Mouse (Mus musculus) right cerebral cortex, postnatal 36 days (tissue): ENCODE data around the gene Rdh8.

Source experiments
- DNase-seq, 2 experiments: peaks; one replicate each; pipeline ENCODE4 v3.0.0; 2022; ENCODE audit warnings: low spot score in 2 of 2, mixed read lengths in 1 of 2

Gene Rdh8

DNA sequence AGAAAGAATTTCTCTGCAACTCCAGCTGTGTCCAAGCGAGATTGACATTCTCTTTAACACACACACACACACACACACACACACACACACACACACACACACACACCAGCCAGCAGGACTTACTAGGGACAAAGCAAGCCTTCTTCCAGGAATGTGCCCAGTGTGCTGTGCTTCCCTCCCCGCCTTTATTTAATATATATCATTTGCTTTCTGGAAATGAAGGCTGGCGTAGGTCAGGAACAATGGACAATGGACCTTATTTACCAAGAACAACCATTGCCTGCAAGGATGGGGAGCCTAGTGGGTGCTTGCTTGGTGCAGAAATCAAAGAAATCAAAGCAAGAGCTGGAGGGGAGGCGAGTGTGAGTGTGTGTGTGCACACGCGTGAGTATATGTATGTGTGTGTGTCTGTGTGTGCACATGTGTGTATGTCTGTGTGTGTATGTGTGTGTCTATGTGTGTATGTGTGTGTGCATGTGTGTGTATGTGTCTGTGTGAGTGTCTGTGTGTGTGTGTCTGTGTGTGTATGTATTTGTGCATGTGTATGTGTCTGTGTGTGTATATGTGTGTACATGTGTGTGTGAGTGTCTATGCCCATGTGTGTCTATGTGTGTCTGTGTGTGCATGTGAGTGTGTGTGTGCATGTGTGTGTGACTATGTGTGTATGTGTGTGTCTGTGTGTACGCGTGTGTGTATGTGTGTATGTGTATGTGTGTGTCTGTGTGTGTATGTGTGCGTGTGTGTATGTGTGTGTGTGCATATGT, 19.1 kb downstream of the Rdh8 start:
- DNase-seq = no peak

DNA sequence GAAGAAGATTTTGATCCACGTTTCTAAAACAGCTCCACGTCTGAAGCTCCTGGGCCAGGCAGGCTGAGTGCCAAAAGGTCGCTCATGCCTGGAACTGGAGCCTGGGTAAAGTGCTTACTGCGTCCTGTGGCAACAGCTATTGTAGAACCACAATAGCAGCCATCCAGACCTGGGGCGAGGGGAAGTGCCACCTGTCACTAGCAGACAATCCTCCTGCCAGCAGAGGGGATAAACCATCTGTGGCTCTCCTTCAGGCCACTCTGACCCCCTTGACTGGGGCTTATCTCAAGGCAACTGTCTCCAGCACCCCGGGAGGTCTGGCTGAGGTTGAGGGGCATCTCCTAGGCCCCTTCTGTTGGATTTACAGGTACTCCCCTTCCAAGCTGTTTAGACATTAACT, 20.6 kb downstream of the Rdh8 start:
- DNase-seq = no peak

DNA sequence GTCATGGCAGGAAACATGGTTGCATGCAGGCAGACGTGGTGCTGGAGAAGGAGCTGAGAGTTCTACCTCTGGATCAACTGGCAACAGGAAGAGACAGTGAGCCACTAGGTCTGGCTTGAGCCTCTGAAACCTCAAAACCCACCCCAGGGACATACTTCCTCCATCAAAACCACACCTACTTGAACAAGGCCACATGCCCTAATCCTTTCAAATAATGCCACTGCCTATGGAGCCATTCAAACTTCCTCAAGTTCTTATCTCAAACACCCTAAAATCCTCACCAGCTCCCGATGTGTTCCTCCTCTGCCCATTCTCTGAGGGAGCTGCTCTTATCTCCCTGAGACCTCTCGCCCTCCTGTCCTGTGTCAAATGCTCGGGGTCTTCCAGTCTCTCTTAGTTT, 23.9 kb downstream of the Rdh8 start:
- DNase-seq = no peak

DNA sequence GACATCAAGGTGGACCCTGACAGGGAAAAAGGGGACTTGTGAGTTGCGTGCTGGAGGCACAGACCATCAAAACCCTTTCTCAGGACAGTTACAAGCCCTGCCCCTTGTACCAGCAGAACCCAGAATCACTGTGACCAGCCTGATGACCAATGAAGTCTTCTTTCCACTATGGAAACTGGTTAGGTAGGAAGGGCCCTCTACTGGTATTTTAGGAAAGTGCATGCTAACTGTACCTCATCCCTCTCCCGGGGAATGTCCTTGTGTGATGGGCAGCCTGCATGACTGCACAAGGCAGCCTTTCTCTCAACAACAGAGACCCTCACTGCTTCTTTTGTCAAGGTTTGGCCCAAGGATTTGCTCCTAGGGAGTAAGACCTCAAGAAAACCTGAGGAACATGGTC, 24.4 kb downstream of the Rdh8 start:
- DNase-seq = no peak

DNA sequence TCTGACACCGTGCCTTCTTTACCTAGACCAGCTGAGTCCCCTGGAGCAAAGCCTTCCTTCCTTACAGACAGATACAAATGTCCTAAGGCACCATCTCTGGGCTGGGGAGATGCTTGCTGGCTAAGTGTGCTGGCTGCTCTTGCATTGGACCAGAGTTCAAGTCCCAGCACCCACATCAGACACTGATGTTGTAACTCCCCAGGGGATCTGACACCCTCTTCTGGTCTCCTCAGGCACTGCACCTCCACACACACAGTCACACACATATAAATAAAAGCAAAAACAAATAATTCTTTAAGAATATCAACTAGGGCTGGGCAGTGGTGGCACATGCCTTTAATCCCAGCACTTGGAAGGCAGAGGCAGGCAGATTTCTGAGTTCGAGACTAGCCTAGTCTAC, 31.9 kb downstream of the Rdh8 start:
- no peak for DNase-seq

DNA sequence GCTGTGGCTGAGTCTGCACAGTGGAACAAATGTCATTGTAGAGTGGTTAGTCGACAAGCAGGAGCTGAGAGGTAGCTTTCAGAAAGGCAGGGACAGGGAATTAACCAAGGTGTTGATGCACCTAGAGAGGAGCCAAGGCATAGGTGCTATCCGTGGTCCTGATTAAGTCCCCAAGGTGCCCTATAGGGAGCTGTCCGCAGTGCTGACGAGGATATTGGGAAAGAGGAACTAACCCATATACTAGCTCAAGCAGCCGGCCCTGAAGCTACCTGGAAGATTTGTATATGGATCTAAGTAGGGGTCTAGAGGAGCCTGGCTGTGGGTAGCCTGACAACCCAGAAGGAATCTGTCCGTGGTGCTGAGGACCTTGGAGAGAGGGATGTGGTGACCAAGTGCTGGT, 38.8 kb downstream of the Rdh8 start:
- no peak for DNase-seq

DNA sequence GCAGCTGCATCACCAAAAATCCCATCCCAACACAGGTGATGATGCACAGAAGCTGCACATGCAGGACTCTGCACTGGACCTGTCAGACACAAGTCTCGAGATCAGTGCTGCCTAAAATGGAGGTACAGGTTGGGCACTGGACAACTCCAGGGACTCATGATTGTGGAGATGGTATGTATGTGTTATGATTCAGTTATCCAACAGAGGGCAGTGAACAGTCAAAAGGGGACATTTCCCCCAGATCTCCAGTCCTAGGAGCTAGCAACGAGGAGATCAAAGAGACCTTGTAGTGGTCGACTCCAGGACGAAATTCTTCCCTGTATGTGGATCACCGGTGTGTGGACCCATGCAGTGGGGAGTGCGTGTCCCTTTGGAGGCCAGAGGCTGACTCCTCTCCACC, 41.6 kb downstream of the Rdh8 start:
- no peak for DNase-seq

DNA sequence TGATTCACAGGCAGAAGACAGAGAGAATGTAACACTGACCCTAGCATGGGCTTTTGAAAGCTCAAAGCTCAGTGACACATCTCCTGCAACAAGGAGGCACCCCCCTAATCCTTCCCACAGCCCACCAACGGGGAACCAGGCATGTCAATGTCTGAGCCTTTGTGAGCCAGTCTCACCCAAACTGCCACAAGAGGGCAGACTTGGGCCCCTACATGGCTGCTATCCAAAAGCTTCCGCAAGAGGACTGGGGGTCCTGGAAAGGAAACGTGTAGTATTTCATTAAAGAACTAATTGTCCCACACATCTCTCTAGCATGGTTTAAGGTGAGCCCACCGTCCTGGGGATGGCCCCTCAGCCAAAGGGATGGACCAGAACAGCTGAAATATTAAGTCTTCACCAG, 43.5 kb downstream of the Rdh8 start:
- DNase-seq = no peak

DNA sequence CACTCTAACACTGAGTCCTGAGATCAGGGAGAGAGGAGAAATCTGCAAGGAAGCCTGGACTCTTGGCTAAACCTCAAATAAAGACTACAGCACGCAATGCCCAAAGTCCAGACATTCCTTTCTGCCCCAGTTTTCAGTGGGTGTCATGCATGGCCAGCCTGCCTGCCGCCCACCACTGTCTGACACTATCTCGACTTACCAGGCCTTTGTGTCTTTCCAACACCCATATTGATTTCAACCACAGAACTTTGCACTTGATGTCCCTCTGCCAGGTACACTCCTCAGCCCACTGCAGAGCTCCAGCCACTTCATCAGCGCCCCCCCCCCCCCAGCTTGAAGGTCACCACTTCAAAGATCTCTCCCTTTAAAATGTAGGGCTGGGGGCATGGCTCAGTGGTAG, 43.9 kb downstream of the Rdh8 start:
- DNase-seq = no peak

DNA sequence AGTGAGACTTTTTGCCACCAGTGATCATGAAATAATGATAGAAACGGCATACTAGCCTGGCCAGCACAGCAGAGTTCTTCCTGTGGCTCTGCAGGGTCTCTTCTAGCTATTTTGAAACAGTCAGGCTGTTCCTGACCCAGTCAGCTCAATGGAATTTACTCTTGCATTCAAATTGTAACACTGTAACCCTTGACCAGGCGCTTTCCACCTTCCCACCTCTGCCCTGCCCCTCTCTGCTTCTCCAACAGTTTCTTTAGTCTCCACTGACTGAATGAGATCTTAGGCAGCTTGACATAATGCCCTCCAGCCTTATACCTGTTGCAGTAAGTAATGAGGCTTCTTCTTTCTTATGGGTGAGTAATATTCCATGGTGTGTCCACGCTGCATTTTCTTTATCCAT, 48.6 kb downstream of the Rdh8 start:
- DNase-seq = no peak

DNA sequence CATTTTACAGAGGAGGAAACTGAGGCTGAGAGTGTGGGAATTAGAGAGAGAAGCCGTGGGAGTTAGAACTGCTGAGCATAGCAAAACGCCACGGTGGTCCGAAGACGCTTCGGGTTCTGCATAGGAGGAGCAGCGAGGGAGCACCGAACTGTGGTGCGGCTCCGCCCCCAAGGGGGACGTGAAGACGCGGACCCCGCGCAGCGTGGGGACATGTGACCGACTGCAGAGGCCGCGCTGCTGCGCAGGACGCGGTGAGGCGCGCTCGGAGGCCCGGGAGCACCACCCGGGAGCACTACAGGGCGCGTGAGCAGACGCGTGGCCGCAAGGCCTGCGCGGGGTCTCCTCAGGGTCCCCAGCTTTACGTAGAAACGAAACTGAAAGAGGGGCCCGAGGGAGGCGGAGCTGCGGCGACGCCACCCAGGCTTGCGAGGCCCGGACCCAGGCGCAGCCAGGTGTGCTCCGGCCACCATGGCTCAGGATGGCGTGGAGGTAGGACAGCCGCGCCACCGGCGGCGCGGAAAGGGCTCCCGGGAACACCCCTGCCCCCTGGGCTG, 50.2 kb downstream of the Rdh8 start, which contains the start of gene A230050P20Rik:
TSS of gene A230050P20Rik (plus strand) at position 195 of the 554 bp plus-strand sequence.
- peak; percentile 76 to 81 for DNase-seq

DNA sequence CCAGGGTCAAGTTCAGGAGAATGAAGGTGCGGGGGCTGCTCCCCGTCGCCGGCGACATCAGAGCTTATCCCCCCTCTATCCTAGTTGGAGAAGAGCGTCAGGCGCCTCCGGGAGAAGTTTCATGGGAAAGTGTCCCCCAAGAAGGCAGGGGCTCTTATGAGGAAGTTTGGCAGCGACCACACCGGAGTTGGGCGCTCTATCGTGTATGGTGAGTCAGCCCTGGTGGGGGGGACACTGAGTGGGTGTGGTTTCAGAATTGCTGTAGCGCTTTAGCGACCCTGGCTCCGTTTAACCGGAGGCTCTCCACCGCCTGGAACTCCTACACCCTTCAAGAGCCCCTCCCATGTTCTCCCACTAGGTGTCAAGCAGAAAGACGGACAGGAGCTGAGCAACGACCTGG, 50.9 kb downstream of the Rdh8 start:
- DNase-seq = no peak

DNA sequence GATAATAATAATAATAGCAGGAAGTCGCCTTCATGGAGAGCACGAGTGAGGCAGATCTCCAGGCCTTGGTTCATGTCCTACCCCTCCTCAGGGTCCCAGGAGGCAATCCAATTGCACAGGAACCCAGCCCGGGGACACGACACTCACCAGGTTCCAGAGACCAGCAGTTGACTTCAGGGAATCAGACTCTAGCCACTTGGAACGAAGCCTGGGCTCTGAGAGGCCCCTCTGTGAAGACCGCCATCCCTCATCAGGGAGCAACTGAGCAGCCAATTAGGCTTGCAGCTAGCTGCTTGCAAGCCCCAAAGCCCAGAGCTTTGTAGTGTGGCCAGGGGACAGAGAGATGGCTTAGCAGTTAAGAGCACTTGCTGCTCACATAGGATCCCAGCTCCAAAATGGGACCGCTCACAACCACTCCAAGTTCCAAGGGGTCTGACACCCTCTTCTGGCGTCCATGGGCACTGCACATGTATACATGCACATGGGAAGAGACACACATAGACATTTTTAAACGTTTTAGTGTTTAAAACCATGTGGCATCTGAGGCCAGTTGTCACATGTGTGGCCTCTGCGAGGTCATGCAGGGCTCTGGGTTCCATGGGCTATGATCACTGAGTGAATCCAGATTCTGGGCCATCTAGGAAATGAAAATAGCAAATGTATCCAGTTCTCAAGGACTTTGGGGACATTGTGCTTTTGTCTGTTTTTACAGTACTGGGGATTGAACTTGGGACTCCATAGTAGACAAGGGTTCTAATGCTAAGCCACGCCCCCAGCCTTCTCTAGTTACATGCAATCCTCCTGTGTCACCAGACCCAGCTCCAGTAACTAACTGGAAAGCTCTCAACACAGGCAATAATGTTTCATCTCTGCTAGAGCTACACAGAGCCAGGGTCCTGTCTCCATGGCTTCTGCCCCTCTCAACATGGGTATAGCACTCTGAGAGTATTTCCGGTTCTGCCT, 52.2 kb downstream of the Rdh8 start:
- DNase-seq = no peak

DNA sequence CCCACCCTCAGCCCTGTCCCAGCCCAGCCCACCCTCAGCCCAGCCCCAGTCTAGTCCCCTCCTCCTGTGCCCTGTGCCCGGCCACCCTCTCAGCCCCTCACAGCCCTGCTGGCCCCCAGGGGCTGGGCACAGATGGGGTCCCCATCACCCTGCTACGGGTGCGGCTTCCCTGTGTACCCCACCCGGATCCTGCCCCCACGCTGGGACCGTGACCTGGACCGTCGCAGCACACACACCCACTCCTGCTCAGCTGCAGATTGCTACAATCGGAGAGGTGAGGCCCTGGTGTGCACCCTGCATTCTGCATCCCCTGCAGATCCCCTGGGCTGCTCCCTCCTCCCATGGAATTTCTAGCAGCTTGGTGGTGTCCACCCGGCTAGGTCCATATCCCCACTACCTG, 54.7 kb downstream of the Rdh8 start:
- DNase-seq = no peak

DNA sequence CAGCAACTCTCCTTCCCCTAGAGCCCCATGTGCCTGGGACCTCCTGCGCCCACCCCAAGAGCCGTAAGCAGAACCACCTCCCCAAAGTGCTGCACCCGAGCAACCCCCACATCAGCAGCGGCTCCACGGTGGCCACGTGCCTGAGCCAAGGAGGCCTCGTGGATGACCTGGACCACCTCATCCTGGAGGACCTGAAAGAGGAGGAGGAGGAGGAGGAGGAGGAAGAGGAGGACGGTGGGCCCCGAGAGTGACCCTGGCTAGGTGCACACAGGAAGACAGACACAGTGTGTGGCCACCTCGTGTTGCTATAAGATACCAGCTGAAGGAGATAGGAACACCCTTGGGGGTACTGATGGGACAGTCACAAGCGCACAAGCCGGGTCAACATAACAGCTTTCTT, 55.2 kb downstream of the Rdh8 start:
- no peak for DNase-seq

DNA sequence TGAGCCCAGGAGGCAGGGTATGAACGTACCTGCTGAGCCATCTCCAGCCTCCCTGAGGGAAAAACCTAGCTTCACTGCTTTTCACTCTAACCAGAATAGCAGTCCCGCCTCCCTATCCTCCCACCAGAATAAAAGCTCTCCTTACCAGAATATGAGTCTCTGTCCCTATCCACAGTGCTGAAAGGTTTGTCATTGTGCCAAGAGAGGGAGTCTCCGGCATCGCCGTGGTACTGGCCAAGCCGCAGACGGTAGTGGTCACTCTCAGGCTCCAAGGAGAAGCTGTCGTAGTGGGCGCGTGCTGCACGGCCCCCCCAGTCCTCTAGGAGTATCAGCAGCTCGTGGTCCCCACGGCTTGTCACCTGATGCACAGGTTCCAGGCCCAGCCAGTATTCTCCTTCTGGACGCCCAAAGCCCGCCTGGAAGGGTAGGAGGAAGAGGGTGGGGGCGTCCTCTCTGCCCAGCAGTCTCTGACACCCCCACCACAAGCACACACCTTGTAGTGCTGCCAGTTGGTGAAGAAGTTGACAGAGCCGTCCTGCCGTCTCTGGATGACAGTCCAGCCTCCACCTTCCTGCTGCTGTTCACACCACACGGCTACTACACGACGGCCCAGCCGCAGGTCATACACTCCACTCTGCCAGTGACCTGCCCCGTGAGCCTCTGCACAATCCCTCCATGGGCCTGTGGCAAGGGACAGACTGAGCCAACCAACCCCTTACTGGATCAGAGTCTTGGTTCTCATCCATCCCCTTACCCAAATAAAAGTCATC, 56.9 kb downstream of the Rdh8 start:
- DNase-seq = no peak
